Mouse (Mus musculus) liver, embryonic 11.5 days (tissue): ENCODE data around the gene Trcg1. TPM values are rescaled to one million over a fixed set of nuclear protein-coding genes. Genes with fewer than 3 reads are reported as not detected.

Experiments used
- ATAC-seq: fragments of 200-750 bp; cut with Nextera tagmentation; replicated peaks from 2 replicates; pipeline ENCODE4 v1.8.0; 2017; ENCODE audit warnings: moderate number of reproducible peaks, mild to moderate bottlenecking, moderate TSS enrichment, moderate library complexity; ENCODE audit not compliant: low FRiP score
- DNase-seq: peaks from one replicate; pipeline ENCODE4 v3.0.0-alpha.2; 2017; ENCODE audit warnings: low spot score
- H3K27ac ChIP-seq: fragments of 300-500 bp; sonication (generic); 2 replicates; pipeline ENCODE4 v1.5.1; 2014; ENCODE audit warnings: mild to moderate bottlenecking, low read depth, low read length, control low read depth
- H3K27me3 ChIP-seq: fragments of 300-500 bp; sonication (generic); replicated peaks from 2 replicates; pipeline ENCODE4 v1.6.1; 2014; ENCODE audit warnings: low read length, mixed read lengths; ENCODE audit not compliant: control insufficient read depth, insufficient read depth
- H3K36me3 ChIP-seq: fragments of 300-500 bp; sonication (generic); 2 replicates; pipeline ENCODE4 v1.6.1; 2014; ENCODE audit warnings: mild to moderate bottlenecking, low read length, moderate library complexity, mixed read lengths; ENCODE audit not compliant: control insufficient read depth, insufficient read depth
- H3K4me1 ChIP-seq: fragments of 300-500 bp; sonication (generic); replicated peaks from 2 replicates; pipeline ENCODE4 v1.6.1; 2014; ENCODE audit warnings: low read length, mixed read lengths; ENCODE audit not compliant: control insufficient read depth, insufficient read depth
- H3K4me2 ChIP-seq: fragments of 300-500 bp; sonication (generic); 2 replicates; pipeline ENCODE4 v1.6.1; 2014; ENCODE audit warnings: mild to moderate bottlenecking, control low read depth, moderate library complexity
- H3K4me3 ChIP-seq: fragments of 300-500 bp; sonication (generic); 2 replicates; pipeline ENCODE4 v1.5.1; 2014; ENCODE audit warnings: low read depth, low read length, control low read depth
- H3K9ac ChIP-seq: fragments of 300-500 bp; sonication (generic); 2 replicates; pipeline ENCODE4 v1.6.1; 2014; ENCODE audit warnings: low read depth, low read length, control low read depth
- H3K9me3 ChIP-seq: fragments of 300-500 bp; sonication (generic); 2 replicates; pipeline ENCODE4 v1.6.1; 2016; ENCODE audit warnings: low read length, inconsistent platforms, mixed read lengths; ENCODE audit not compliant: control insufficient read depth
- WGBS: fragments of 180-500 bp; shearing (Covaris S2); extraction: QIAGEN DNeasy Blood & Tissue Kit; methylation state at CpG from one replicate; pipeline ENCODE4 v1.1.7; 2014; 5-methylcytosine and 5-hydroxymethylcytosine counted together
- polyA plus RNA-seq: library from polyadenylated mRNA; unstranded; fragments of >200 nt; fragmentation: Nextera tagmentation; extraction: Ambion mirVana; gene quantifications from 2 replicates; pipeline ENCODE4 v1.2.1, GENCODE M21; 2014

The Trcg1 gene
- polyA plus RNA-seq, 1 experiment from 2014 or later = not detected

- no peaks in the 10 kb centered on the region for H3K36me3 ChIP-seq
- WGBS = 73% methylated on average over 3 of the region's 3 CpGs
- DNase-seq (no peak), ATAC-seq (no peak)
- no peak overlapping the region for H3K9ac ChIP-seq
- peaks cover 19% of the 10 kb centered on the region for H3K4me1 ChIP-seq
- no peak overlapping the region for H3K4me2 ChIP-seq
- H3K27me3 ChIP-seq = peaks cover 9% of the 10 kb centered on the region
- no peak overlapping the region for H3K4me3 ChIP-seq
- H3K9me3 ChIP-seq = no peaks in the 10 kb centered on the region
- no peak overlapping the region for H3K27ac ChIP-seq
Measured at GRCm38 (mm10) chr9:57282686-57283085, 46.3 kb downstream of the Trcg1 start.

- DNase-seq (no peak), ATAC-seq (no peak)
- Histone ChIP-seq H3K4me2 (no peak overlapping the region), H3K9ac (no peak overlapping the region), H3K27me3 (peaks cover 9% of the 10 kb centered on the region), H3K4me1 (peaks cover 17% of the 10 kb centered on the region), H3K4me3 (no peak overlapping the region), H3K36me3 (no peaks in the 10 kb centered on the region), H3K9me3 (no peaks in the 10 kb centered on the region), H3K27ac (no peak overlapping the region)
- 75% methylated on average over 4 of the region's 4 CpGs for WGBS
Measured at GRCm38 (mm10) chr9:57283311-57283710, 47.0 kb downstream of the Trcg1 start.

GRCm38 (mm10) chr9:57287183-57287582 is 50.8 kb downstream of the Trcg1 start:
- H3K27ac ChIP-seq = no peak overlapping the region
- no peak overlapping the region for H3K4me2 ChIP-seq
- no peak overlapping the region for H3K9ac ChIP-seq
- DNase-seq (no peak), ATAC-seq (no peak)
- H3K9me3 ChIP-seq = no peaks in the 10 kb centered on the region
- no peaks in the 10 kb centered on the region; the same call in 1 of the 2 replicates for H3K4me1 ChIP-seq
- H3K36me3 ChIP-seq = no peaks in the 10 kb centered on the region
- H3K27me3 ChIP-seq = 0 out of 2 replicates have a peak, but pooled peaks cover 3% of the 10 kb centered on the region
- no peak overlapping the region for H3K4me3 ChIP-seq
- WGBS = 73% methylated on average over 6 of the region's 6 CpGs

- H3K4me1 ChIP-seq = peaks cover 15% of the 10 kb centered on the region
- 78% methylated on average over 3 of the region's 3 CpGs for whole genome bisulfite sequencing
- no peak overlapping the region for H3K9ac ChIP-seq
- ATAC-seq = no peak
- H3K4me2 ChIP-seq = no peak overlapping the region
- no peak for DNase-seq
- no peaks in the 10 kb centered on the region for H3K36me3 ChIP-seq
- no peaks in the 10 kb centered on the region for H3K9me3 ChIP-seq
- no peak overlapping the region for H3K4me3 ChIP-seq
- H3K27me3 ChIP-seq = no peaks in the 10 kb centered on the region
- no peak overlapping the region for H3K27ac ChIP-seq
Measured at GRCm38 (mm10) chr9:57294905-57295304, 58.5 kb downstream of the Trcg1 start.

- Histone ChIP-seq H3K27ac (no peak overlapping the region), H3K4me2 (no peak overlapping the region), H3K27me3 (no peaks in the 10 kb centered on the region), H3K4me1 (peaks cover 19% of the 10 kb centered on the region), H3K9ac (no peak overlapping the region), H3K9me3 (no peaks in the 10 kb centered on the region), H3K36me3 (no peaks in the 10 kb centered on the region), H3K4me3 (no peak overlapping the region)
- WGBS = 55% methylated on average over 3 of the region's 3 CpGs
- no peak for DNase-seq
- ATAC-seq = no peak
Measured at GRCm38 (mm10) chr9:57295666-57296065, 59.3 kb downstream of the Trcg1 start.

GRCm38 (mm10) chr9:57296277-57296676 is 59.9 kb downstream of the Trcg1 start:
- no peaks in the 10 kb centered on the region for H3K36me3 ChIP-seq
- WGBS = 55% methylated on average over 8 of the region's 8 CpGs
- no peaks in the 10 kb centered on the region for H3K9me3 ChIP-seq
- no peak overlapping the region for H3K27ac ChIP-seq
- H3K4me2 ChIP-seq = no peak overlapping the region
- peaks cover 19% of the 10 kb centered on the region for H3K4me1 ChIP-seq
- no peak overlapping the region for H3K4me3 ChIP-seq
- no peak for DNase-seq
- no peak for ATAC-seq
- H3K27me3 ChIP-seq = no peaks in the 10 kb centered on the region
- no peak overlapping the region for H3K9ac ChIP-seq

- no peak overlapping the region for H3K9ac ChIP-seq
- H3K4me2 ChIP-seq = peak overlapping the region; percentile 15; the same call in 1 of the 2 replicates
- H3K9me3 ChIP-seq = no peaks in the 10 kb centered on the region
- ATAC-seq = no peak
- no peaks in the 10 kb centered on the region for H3K27me3 ChIP-seq
- H3K4me1 ChIP-seq = peaks cover 19% of the 10 kb centered on the region
- no peak for DNase-seq
- H3K27ac ChIP-seq = peak overlapping the region; percentile 41; the same call in 1 of the 2 replicates
- WGBS = 81% methylated on average over 2 of the region's 2 CpGs
- H3K4me3 ChIP-seq = no peak overlapping the region
- no peaks in the 10 kb centered on the region for H3K36me3 ChIP-seq
Measured at GRCm38 (mm10) chr9:57297938-57298337, 61.6 kb downstream of the Trcg1 start.

Other genes with a start within 250 kb of the Trcg1 start
- 14.0 and 14.8 TPM in 2 replicates for gene Ptpn9, start 241.6 kb upstream of the Trcg1 start, polyA plus RNA-seq
- 37.1 and 37.8 TPM in 2 replicates for gene Sin3a, start 164.5 kb upstream of the Trcg1 start, polyA plus RNA-seq
- 45.0 and 47.7 TPM in 2 replicates for gene Man2c1, start 105.9 kb upstream of the Trcg1 start, polyA plus RNA-seq
- 4.1 and 4.5 TPM in 2 replicates for gene Neil1, start 88.3 kb upstream of the Trcg1 start, polyA plus RNA-seq
- gene Commd4, start 78.2 kb upstream of the Trcg1 start, polyA plus RNA-seq = 94.4 and 96.7 TPM in 2 replicates
- 27.0 and 29.5 TPM in 2 replicates for gene 1700017B05Rik, start 26.1 kb downstream of the Trcg1 start, polyA plus RNA-seq
- 19.9 and 22.0 TPM in 2 replicates for gene Ppcdc, start 203.6 kb downstream of the Trcg1 start, polyA plus RNA-seq
- 9.7 and 12.8 TPM in 2 replicates for gene Scamp5, start 231.5 kb downstream of the Trcg1 start, polyA plus RNA-seq